13 mouse cellular contexts compared by ENCODE assay signal in the genomic region with DNA sequence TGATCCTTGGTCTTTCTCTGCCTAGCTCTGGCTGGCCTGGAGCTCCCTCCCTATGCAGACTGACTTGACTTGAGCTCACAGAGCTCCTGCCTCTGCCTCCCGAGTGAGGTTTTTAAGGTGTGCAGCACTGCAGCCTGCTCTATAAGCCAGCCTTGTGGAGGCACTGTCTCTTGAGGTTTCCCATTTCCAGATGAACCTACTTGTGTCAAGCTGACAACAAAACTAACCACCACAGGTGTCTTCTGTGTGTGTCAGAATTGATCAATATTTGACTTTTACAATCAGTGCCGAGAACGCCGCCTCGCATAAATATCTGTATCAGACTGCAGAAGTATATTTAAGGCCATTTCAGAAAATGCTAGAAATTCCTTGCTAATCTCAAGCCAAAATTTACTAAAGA.
"Had no signal": no experiment of that assay in that cellular context is flagged by ENCODE, and none has a peak within 500 bp of the region (broad histone marks: within the 10 kb centered on the region; RNA-seq: fewer than 3 reads in every experiment).

No protein-coding gene starts in this region.

- DNase-seq: kidney, adult 2 months; kidney, postnatal 14 days; layer of hippocampus, adult 9-11 months; layer of hippocampus, postnatal 36 days; left cerebral cortex, postnatal 4 days; lung, adult 18-20 months; right cerebral cortex, postnatal 25 days; thymus, adult 18-20 months; thymus, postnatal 14 days had no signal

- H3K9ac ChIP-seq: kidney, embryonic 15.5 days; liver, embryonic 14.5 days had no signal

- H3K27ac ChIP-seq: kidney, embryonic 15.5 days; limb, embryonic 13.5 days; liver, embryonic 14.5 days had no signal

- H3K36me3 ChIP-seq: kidney, embryonic 15.5 days; limb, embryonic 13.5 days; neural tube, embryonic 13.5 days had no signal

- H3K9me3 ChIP-seq: kidney, embryonic 15.5 days; limb, embryonic 13.5 days; neural tube, embryonic 13.5 days had no signal

- H3K27me3 ChIP-seq: kidney, embryonic 15.5 days; neural tube, embryonic 13.5 days had no signal
